Mouse (Mus musculus) gastrocnemius, adult 8-10 months (tissue): ENCODE data around the gene T2. TPM values are rescaled to one million over a fixed set of nuclear protein-coding genes. Genes with fewer than 3 reads are reported as not detected.

Experiments used
- total RNA-seq, 4 experiments: library from RNA; stranded (reverse); gene quantifications; 2 replicates each; pipeline ENCODE4 v1.2.4; 2022

The T2 gene
- total RNA-seq, 4 experiments from 2014 or later = not detected

Other genes with a start within 250 kb of the T2 start
- under 1 TPM in 2 of 4 experiments, not detected in 2; 0.15 to 0.54 TPM for gene Gm49673, start 208.2 kb upstream of the T2 start, total RNA-seq
- 10 to 100 TPM; 15.2 to 21.7 (median 18.0) TPM for gene Rnaset2a, start 207.9 kb upstream of the T2 start, total RNA-seq
- 10 to 100 TPM; 14.6 to 19.1 (median 15.8) TPM for gene Fgfr1op, start 190.5 kb upstream of the T2 start, total RNA-seq
- not detected for gene Ccr6, start 119.9 kb upstream of the T2 start, total RNA-seq
- gene Mpc1, start 73.1 kb upstream of the T2 start, total RNA-seq = 100 to 1,000 TPM; 425 to 485 (median 461) TPM
- 1 to 10 TPM; 7.1 to 8.1 (median 7.7) TPM for gene Sft2d1, start 44.9 kb upstream of the T2 start, total RNA-seq
- under 1 TPM in 3 of 4 experiments, not detected in 1; 0.08 to 0.46 (median 0.10) TPM for gene Prr18, start 18.5 kb upstream of the T2 start, total RNA-seq
- not detected for gene T, start 78.4 kb downstream of the T2 start, total RNA-seq
- gene Pde10a, start 169.4 kb downstream of the T2 start, total RNA-seq = 1 to 10 TPM; 1.5 to 4.4 (median 2.8) TPM
- gene Gm17087, start 211.0 kb downstream of the T2 start, total RNA-seq = not detected